Mouse (Mus musculus) G1E (cell line): ENCODE data around the gene Defb20.

Experiments used
- CTCF ChIP-seq: IDR thresholded peaks from 2 replicates; pipeline ENCODE4 v1.5.1; 2012; ENCODE audit warnings: low read depth, low read length, inconsistent platforms, mixed read lengths
- GATA1 ChIP-seq: IDR thresholded peaks from 2 replicates; pipeline ENCODE4 v1.6.1; 2012; ENCODE audit warnings: borderline replicate concordance, low read length, inconsistent platforms, mixed read lengths
- GATA2 ChIP-seq: IDR thresholded peaks from 2 replicates; pipeline ENCODE4 v1.6.1; 2012; ENCODE audit warnings: low read depth, low read length, inconsistent platforms, borderline replicate concordance
- POLR2AphosphoS5 ChIP-seq: IDR thresholded peaks from 2 replicates; pipeline ENCODE4 v1.6.1; 2012; ENCODE audit warnings: low read depth, low read length, inconsistent platforms; ENCODE audit not compliant: insufficient replicate concordance
- TAL1 ChIP-seq: conservative IDR thresholded peaks from 2 replicates; pipeline ENCODE4 v1.6.1; 2012; ENCODE audit warnings: low read depth, low read length, inconsistent platforms, mixed read lengths

DNA sequence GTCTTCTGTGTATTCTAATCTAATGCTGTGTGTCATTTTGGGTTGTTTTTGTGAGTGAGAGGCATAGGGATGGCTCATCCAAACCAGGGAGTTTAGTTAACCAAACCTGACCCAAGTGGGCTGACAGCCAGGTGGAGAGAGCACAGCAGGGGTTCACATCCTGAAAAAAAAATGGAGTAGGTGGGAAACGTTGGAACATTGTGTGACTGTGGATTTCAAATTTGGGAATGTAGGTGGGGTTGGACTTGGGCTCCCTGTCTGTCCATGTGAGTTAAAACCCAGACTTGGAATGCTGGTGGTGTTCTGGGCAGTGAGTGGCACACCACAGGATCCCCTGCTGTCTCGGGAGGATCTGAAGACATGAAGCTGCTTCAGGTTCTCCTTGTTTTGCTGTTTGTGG, at the start of gene Defb20:
- TF ChIP-seq CTCF, result no peak
- no peak for TF ChIP-seq POLR2AphosphoS5
- TF ChIP-seq TAL1, result no peak
- TF ChIP-seq GATA2, result no peak
- TF ChIP-seq GATA1, result no peak
